Mouse (Mus musculus) ovary, adult 18-20 months (tissue): ENCODE measurements around the gene G430095P16Rik.

Experiments used
- DNase-seq: peaks from one replicate; pipeline ENCODE4 v3.0.0; 2022; ENCODE audit warnings: low spot score, mixed read lengths

Gene G430095P16Rik

GRCm38 (mm10) chr8:84743517-84744420, 21.0 kb downstream of the G430095P16Rik start:
- peak; percentile 60 for DNase-seq

- no peak for DNase-seq
Observed at GRCm38 (mm10) chr8:84745032-84745925, 22.5 kb downstream of the G430095P16Rik start.

- no peak for DNase-seq
Observed at GRCm38 (mm10) chr8:84749519-84749918, 26.7 kb downstream of the G430095P16Rik start.

GRCm38 (mm10) chr8:84752734-84753582, 30.2 kb downstream of the G430095P16Rik start:
- no peak for DNase-seq

GRCm38 (mm10) chr8:84757501-84757900, 34.7 kb downstream of the G430095P16Rik start:
- DNase-seq, result no peak

- no peak for DNase-seq
Observed at GRCm38 (mm10) chr8:84758308-84758707, 35.5 kb downstream of the G430095P16Rik start.

- DNase-seq, result no peak
Observed at GRCm38 (mm10) chr8:84759126-84759525, 36.3 kb downstream of the G430095P16Rik start.

- no peak for DNase-seq
Observed at GRCm38 (mm10) chr8:84759718-84760117, 36.9 kb downstream of the G430095P16Rik start.

- DNase-seq, result no peak
Observed at GRCm38 (mm10) chr8:84760405-84760805, 37.6 kb downstream of the G430095P16Rik start.

GRCm38 (mm10) chr8:84760901-84761300, 38.1 kb downstream of the G430095P16Rik start:
- DNase-seq, result no peak

- DNase-seq, result no peak
Observed at GRCm38 (mm10) chr8:84764100-84764499, 41.3 kb downstream of the G430095P16Rik start.

- no peak for DNase-seq
Observed at GRCm38 (mm10) chr8:84764870-84765495, 42.2 kb downstream of the G430095P16Rik start.

- DNase-seq, result no peak
Observed at GRCm38 (mm10) chr8:84765629-84766028, 42.8 kb downstream of the G430095P16Rik start.

GRCm38 (mm10) chr8:84766422-84766821, 43.6 kb downstream of the G430095P16Rik start:
- DNase-seq, result no peak

- DNase-seq, result no peak
Observed at GRCm38 (mm10) chr8:84767221-84767620, 44.4 kb downstream of the G430095P16Rik start.

GRCm38 (mm10) chr8:84768343-84769095, 45.7 kb downstream of the G430095P16Rik start:
- no peak for DNase-seq

GRCm38 (mm10) chr8:84769324-84769723, 46.5 kb downstream of the G430095P16Rik start:
- DNase-seq, result no peak

- DNase-seq, result no peak
Observed at GRCm38 (mm10) chr8:84770100-84770953, 47.5 kb downstream of the G430095P16Rik start.

GRCm38 (mm10) chr8:84771000-84771687, 48.3 kb downstream of the G430095P16Rik start:
- DNase-seq, result no peak
